Mouse (Mus musculus) heart, adult 2 months (tissue): ENCODE measurements around the gene Vwa2.

Experiments used
- CTCF ChIP-seq: fragments of 200-600 bp; IDR thresholded peaks from 2 replicates; pipeline ENCODE4 v1.8.1; 2022; ENCODE audit warnings: antibody characterized with exemption, mild to moderate bottlenecking, moderate library complexity
- POLR2A ChIP-seq: fragments of 200-500 bp; IDR thresholded peaks from 2 replicates; pipeline ENCODE4 v1.6.1; 2011; ENCODE audit warnings: mild to moderate bottlenecking, low read depth, low read length, control low read depth; ENCODE audit not compliant: insufficient read depth

GRCm38 (mm10) chr19:56907850-56908249, 33.8 kb downstream of the Vwa2 start:
- TF ChIP-seq POLR2A (no peak), CTCF (no peak)
